11 mouse cellular contexts compared by ENCODE assay signal in genomic region chr16:93423174-93423573, GRCm38 (mm10).
A peak's percentile ranks its signal among the peaks of the same experiment; 100 is the strongest.
DNase-seq lines count a peak whose midpoint lies in the region; ATAC-seq and TF ChIP-seq lines count a peak whose summit lies in the region.
"Had no signal": no experiment of that assay in that cellular context is flagged by ENCODE, and none has a peak within 500 bp of the region (broad histone marks: within the 10 kb centered on the region; RNA-seq: fewer than 3 reads in every experiment).

No protein-coding gene starts in this region.

- WGBS in kidney, embryonic 14.5 days, result 30% methylated on average over 13 of the region's 13 CpGs
- WGBS in kidney, adult 2 months, result 40% methylated on average over 13 of the region's 13 CpGs
- WGBS in forebrain, embryonic 11.5 days, result 22% methylated on average over 13 of the region's 13 CpGs
- 28% methylated on average over 13 of the region's 13 CpGs for WGBS in limb, embryonic 11.5 days
- 16% methylated on average over 13 of the region's 13 CpGs for WGBS in neural tube, embryonic 13.5 days

- no peak for TF ChIP-seq CTCF in kidney, adult 2 months (conservative IDR thresholded peaks at IDR 0.05; ENCODE audit: insufficient read depth, insufficient read length, low read depth, low read length)

- H3K9ac ChIP-seq in kidney, embryonic 14.5 days (ENCODE audit: low read depth, low read length), result no peak overlapping the region
- no peak overlapping the region for H3K9ac ChIP-seq in forebrain, embryonic 11.5 days (ENCODE audit: low read length)
- H3K9ac ChIP-seq in limb, embryonic 11.5 days (ENCODE audit: low read length), result no peak overlapping the region
- H3K9ac ChIP-seq in neural tube, embryonic 13.5 days, result no peak overlapping the region

- H3K4me3 ChIP-seq in kidney, embryonic 14.5 days (ENCODE audit: low read length), result no peak overlapping the region
- H3K4me3 ChIP-seq in kidney, adult 2 months (ENCODE audit: insufficient read depth, low read depth, low read length), result no peak overlapping the region
- no peak overlapping the region for H3K4me3 ChIP-seq in forebrain, embryonic 11.5 days (ENCODE audit: low read depth, low read length)
- no peak overlapping the region for H3K4me3 ChIP-seq in limb, embryonic 11.5 days (ENCODE audit: low read depth, low read length)
- no peak overlapping the region for H3K4me3 ChIP-seq in neural tube, embryonic 13.5 days

- H3K27me3 ChIP-seq in kidney, embryonic 14.5 days (ENCODE audit: control insufficient read depth, insufficient read depth, low read length), result no peaks in the 10 kb centered on the region
- H3K27me3 ChIP-seq in kidney, adult 2 months (replicated peaks; ENCODE audit: control insufficient read depth, insufficient read depth, low read length), result no peaks in the 10 kb centered on the region
- H3K27me3 ChIP-seq in forebrain, embryonic 11.5 days (ENCODE audit: control insufficient read depth, insufficient read depth, low read length), result no peaks in the 10 kb centered on the region
- H3K27me3 ChIP-seq in limb, embryonic 11.5 days (ENCODE audit: control insufficient read depth, insufficient read depth, low read length), result no peaks in the 10 kb centered on the region; the same call in 1 of the 2 replicates
- no peaks in the 10 kb centered on the region for H3K27me3 ChIP-seq in neural tube, embryonic 13.5 days

- H3K27ac ChIP-seq in kidney, embryonic 14.5 days (ENCODE audit: low read depth, low read length), result no peak overlapping the region
- no peak overlapping the region for H3K27ac ChIP-seq in kidney, adult 2 months (ENCODE audit: insufficient read depth, low read depth, low read length)
- no peak overlapping the region for H3K27ac ChIP-seq in forebrain, embryonic 11.5 days (ENCODE audit: low read depth, low read length)
- no peak overlapping the region for H3K27ac ChIP-seq in limb, embryonic 11.5 days (replicated peaks; ENCODE audit: low read depth, low read length)
- H3K27ac ChIP-seq in neural tube, embryonic 13.5 days (replicated peaks), result no peak overlapping the region

- no peaks in the 10 kb centered on the region for H3K9me3 ChIP-seq in kidney, embryonic 14.5 days (ENCODE audit: control insufficient read depth, low read length)
- no peaks in the 10 kb centered on the region for H3K9me3 ChIP-seq in forebrain, embryonic 11.5 days (ENCODE audit: control insufficient read depth, low read length)
- no peaks in the 10 kb centered on the region for H3K9me3 ChIP-seq in limb, embryonic 11.5 days (ENCODE audit: control insufficient read depth, low read length)
- no peaks in the 10 kb centered on the region for H3K9me3 ChIP-seq in neural tube, embryonic 13.5 days
- H3K9me3 ChIP-seq: G1E had no signal

- H3K36me3 ChIP-seq in kidney, embryonic 14.5 days (ENCODE audit: control insufficient read depth, insufficient read depth, low read length), result no peaks in the 10 kb centered on the region
- H3K36me3 ChIP-seq in kidney, adult 2 months (ENCODE audit: control insufficient read depth, insufficient read depth, low read length), result no peaks in the 10 kb centered on the region
- no peaks in the 10 kb centered on the region for H3K36me3 ChIP-seq in forebrain, embryonic 11.5 days (ENCODE audit: control insufficient read depth, insufficient read depth, low read length)
- no peaks in the 10 kb centered on the region for H3K36me3 ChIP-seq in limb, embryonic 11.5 days (ENCODE audit: control insufficient read depth, insufficient read depth, low read length)
- H3K36me3 ChIP-seq in neural tube, embryonic 13.5 days, result no peaks in the 10 kb centered on the region
- H3K36me3 ChIP-seq: G1E had no signal

- no peak for DNase-seq in kidney, adult 2 months
- DNase-seq in forebrain, embryonic 11.5 days (ENCODE audit: low spot score), result no peak
- no peak for DNase-seq in limb, embryonic 11.5 days (ENCODE audit: low spot score)
- DNase-seq in left cerebral cortex, adult 8-10 months (ENCODE audit: low spot score in 2 of 2), result no peak
- no peak for DNase-seq in left cerebral cortex, adult 9 months (ENCODE audit: low spot score in 2 of 2)
- no peak for DNase-seq in layer of hippocampus, adult 9-11 months
- DNase-seq: cerebellum, postnatal 36 days; kidney, postnatal 36 days had no signal

- no peak for TF ChIP-seq POLR2A in kidney, adult 2 months (IDR thresholded peaks at IDR 0.05; ENCODE audit: low read depth, low read length)

- no peak for ATAC-seq in kidney, embryonic 14.5 days (ENCODE audit: low FRiP score, low TSS enrichment)
- ATAC-seq in forebrain, embryonic 11.5 days (replicated peaks; ENCODE audit: low FRiP score), result no peak
- ATAC-seq in limb, embryonic 11.5 days (ENCODE audit: insufficient number of reproducible peaks, low FRiP score, low TSS enrichment, low read depth), result no peak
- no peak for ATAC-seq in neural tube, embryonic 13.5 days (ENCODE audit: low read depth)

- H3K4me2 ChIP-seq in kidney, embryonic 14.5 days (replicated peaks; ENCODE audit: low read depth, low read length), result peak overlapping the region; percentile 10; the same call in 1 of the 2 replicates
- peak overlapping the region; percentile 24; the same call in 1 of the 2 replicates for H3K4me2 ChIP-seq in forebrain, embryonic 11.5 days (ENCODE audit: low read depth, low read length, severe bottlenecking)
- H3K4me2 ChIP-seq in limb, embryonic 11.5 days (ENCODE audit: low read depth, severe bottlenecking), result peak overlapping the region; percentile 7; the same call in 1 of the 2 replicates
- H3K4me2 ChIP-seq in neural tube, embryonic 13.5 days, result peak overlapping the region; percentile 35

- no peaks in the 10 kb centered on the region for H3K4me1 ChIP-seq in kidney, embryonic 14.5 days (ENCODE audit: control insufficient read depth, insufficient read depth, low read length)
- H3K4me1 ChIP-seq in kidney, adult 2 months (ENCODE audit: control insufficient read depth, insufficient read depth, low read length), result no peaks in the 10 kb centered on the region
- no peaks in the 10 kb centered on the region for H3K4me1 ChIP-seq in forebrain, embryonic 11.5 days (replicated peaks; ENCODE audit: control insufficient read depth, insufficient read depth, low read length)
- H3K4me1 ChIP-seq in limb, embryonic 11.5 days (ENCODE audit: control insufficient read depth, insufficient read depth, low read length), result no peaks in the 10 kb centered on the region; the same call in 1 of the 2 replicates
- peaks cover 12% of the 10 kb centered on the region for H3K4me1 ChIP-seq in neural tube, embryonic 13.5 days (replicated peaks)
